Mouse (Mus musculus): Measurements from ENCODE around the gene Ddx43.
A peak's percentile ranks its signal among the peaks of the same experiment; 100 is the strongest.

Gene Ddx43

GRCm38 (mm10) chr9:78372827-78373504, 22.6 kb upstream of the Ddx43 start:
- DNase-seq (ENCODE audit: low spot score in 2 of 2): no peak

GRCm38 (mm10) chr9:78374397-78374796, 21.2 kb upstream of the Ddx43 start:
- DNase-seq (ENCODE audit: low spot score in 2 of 2): no peak

- DNase-seq (ENCODE audit: low spot score in 2 of 2): no peak
Measured at GRCm38 (mm10) chr9:78374885-78375389, 20.6 kb upstream of the Ddx43 start.

- DNase-seq (ENCODE audit: low spot score in 2 of 2): no peak
Measured at GRCm38 (mm10) chr9:78375486-78375885, 20.1 kb upstream of the Ddx43 start.

GRCm38 (mm10) chr9:78377546-78377945, 18.0 kb upstream of the Ddx43 start:
- DNase-seq (ENCODE audit: low spot score in 2 of 2): no peak

GRCm38 (mm10) chr9:78378113-78378785, 17.3 kb upstream of the Ddx43 start, which contains the start of gene Ooep:
Gene Ooep, minus strand, starts transcription at chr9:78378725.
- peak in 1 of 2 experiments; percentile 12 for DNase-seq (ENCODE audit: low spot score in 2 of 2)

- DNase-seq (ENCODE audit: low spot score in 2 of 2): no peak
Measured at GRCm38 (mm10) chr9:78385893-78386292, 9.7 kb upstream of the Ddx43 start.

GRCm38 (mm10) chr9:78386947-78387346, 8.6 kb upstream of the Ddx43 start:
- no peak for DNase-seq (ENCODE audit: low spot score in 2 of 2)

GRCm38 (mm10) chr9:78389981-78390380, 5.6 kb upstream of the Ddx43 start:
- DNase-seq (ENCODE audit: low spot score in 2 of 2): no peak

GRCm38 (mm10) chr9:78393741-78394140, 1.8 kb upstream of the Ddx43 start:
- no peak for DNase-seq (ENCODE audit: low spot score in 2 of 2)

GRCm38 (mm10) chr9:78394602-78395001, 975 bp upstream of the Ddx43 start:
- DNase-seq (ENCODE audit: low spot score in 2 of 2): no peak

GRCm38 (mm10) chr9:78395244-78395629, 340 bp upstream of the Ddx43 start:
- no peak for DNase-seq (ENCODE audit: low spot score in 2 of 2)

- no peak for DNase-seq (ENCODE audit: low spot score in 2 of 2)
Measured at GRCm38 (mm10) chr9:78396517-78396916, 940 bp downstream of the Ddx43 start.

- DNase-seq (ENCODE audit: low spot score in 2 of 2): no peak
Measured at GRCm38 (mm10) chr9:78400570-78400969, 5.0 kb downstream of the Ddx43 start.

- no peak for DNase-seq (ENCODE audit: low spot score in 2 of 2)
Measured at GRCm38 (mm10) chr9:78401596-78401995, 6.0 kb downstream of the Ddx43 start.

GRCm38 (mm10) chr9:78427362-78427781, 31.8 kb downstream of the Ddx43 start:
- no peak for DNase-seq (ENCODE audit: low spot score in 2 of 2)

- no peak for DNase-seq (ENCODE audit: low spot score in 2 of 2)
Measured at GRCm38 (mm10) chr9:78428185-78428584, 32.6 kb downstream of the Ddx43 start.

GRCm38 (mm10) chr9:78428870-78429432, 33.4 kb downstream of the Ddx43 start:
- no peak for DNase-seq (ENCODE audit: low spot score in 2 of 2)

GRCm38 (mm10) chr9:78429551-78429950, 34.0 kb downstream of the Ddx43 start:
- DNase-seq (ENCODE audit: low spot score in 2 of 2): no peak

- DNase-seq (ENCODE audit: low spot score in 2 of 2): no peak
Measured at GRCm38 (mm10) chr9:78430486-78430885, 34.9 kb downstream of the Ddx43 start.

- no peak for DNase-seq (ENCODE audit: low spot score in 2 of 2)
Measured at GRCm38 (mm10) chr9:78432471-78432870, 36.9 kb downstream of the Ddx43 start.

- DNase-seq (ENCODE audit: low spot score in 2 of 2): no peak
Measured at GRCm38 (mm10) chr9:78439426-78439825, 43.8 kb downstream of the Ddx43 start.

GRCm38 (mm10) chr9:78442237-78442578, 46.6 kb downstream of the Ddx43 start:
- no peak for DNase-seq (ENCODE audit: low spot score in 2 of 2)
